Mouse (Mus musculus): Measurements from ENCODE around the gene Ttc21a.

DNA sequence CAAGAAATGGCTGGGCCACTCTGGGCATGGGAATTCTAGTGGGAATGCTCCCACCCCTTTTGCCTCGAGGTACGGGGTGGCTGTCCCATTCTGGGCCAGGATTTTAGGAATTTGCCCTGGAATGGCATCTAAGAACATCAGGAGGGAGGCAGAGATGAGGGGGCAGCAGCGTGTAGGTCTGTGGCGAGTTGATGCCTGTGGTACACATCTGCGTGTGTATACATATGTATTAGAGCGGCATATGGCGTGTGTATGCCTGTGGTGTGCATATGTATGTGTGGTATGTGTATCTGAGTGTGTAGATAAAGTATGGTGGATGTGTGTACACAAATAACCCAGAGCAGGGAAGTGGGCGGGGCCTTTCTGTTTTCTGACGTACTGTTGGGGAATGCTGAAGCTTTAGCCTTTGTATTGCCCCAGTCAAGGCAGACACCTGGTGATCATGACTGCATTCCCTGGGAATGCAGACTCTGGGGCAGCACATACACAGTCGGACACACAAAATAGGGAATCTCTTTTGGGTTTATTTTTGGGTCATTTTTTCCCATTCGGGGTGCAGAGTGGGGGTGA is 75.9 kb downstream of the Ttc21a start:
- TF ChIP-seq CTCF (IDR thresholded peaks at IDR 0.05; ENCODE audit: control insufficient read depth, insufficient read depth, low read length) (no peak), POLR2A (IDR thresholded peaks at IDR 0.05; ENCODE audit: borderline replicate concordance, control insufficient read depth, low read depth, low read length) (no peak)
